Mouse (Mus musculus) thymus, adult 18-20 months (tissue): ENCODE measurements around the gene Cavin2.

Experiments
- DNase-seq, 2 experiments: peaks; one replicate each; pipeline ENCODE4 v3.0.0; 2022; ENCODE audit warnings: mixed read lengths in 2 of 2

Gene Cavin2

DNA sequence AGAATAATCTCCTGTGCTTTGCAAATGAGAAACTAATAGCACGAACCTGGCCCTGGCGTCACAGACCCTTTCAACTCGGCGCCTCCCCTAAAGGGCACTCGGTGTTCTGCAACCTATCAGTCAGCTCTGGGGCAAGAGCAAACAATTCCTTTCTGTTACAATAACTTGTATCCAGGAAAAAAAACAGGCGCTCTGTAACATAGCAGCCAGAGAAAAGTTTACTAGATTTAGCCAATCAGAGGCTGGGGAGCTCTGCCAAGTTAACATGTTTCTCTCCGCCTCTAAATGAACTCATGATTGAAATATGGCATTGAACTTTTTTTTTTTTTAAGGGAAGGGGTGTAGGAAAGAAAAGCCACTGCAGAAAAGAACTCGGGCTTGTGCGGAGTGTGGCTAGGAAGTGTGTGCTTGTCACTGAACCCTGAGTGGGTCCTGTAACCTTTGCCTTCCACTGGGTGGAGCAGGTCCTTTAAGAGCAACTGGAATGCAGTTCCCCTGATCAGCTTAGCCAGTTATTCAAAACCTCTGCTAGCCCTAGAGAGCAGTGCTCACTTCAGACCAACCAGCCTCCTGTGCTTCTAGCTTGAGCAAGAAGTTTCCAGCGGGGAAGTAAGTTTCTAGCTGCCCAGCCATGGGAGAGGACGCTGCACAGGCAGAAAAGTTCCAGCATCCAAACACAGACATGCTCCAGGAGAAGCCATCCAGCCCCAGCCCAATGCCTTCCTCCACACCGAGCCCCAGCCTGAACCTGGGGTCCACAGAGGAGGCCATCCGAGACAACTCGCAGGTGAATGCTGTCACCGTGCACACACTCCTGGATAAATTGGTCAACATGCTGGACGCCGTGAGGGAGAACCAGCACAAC, at the start of gene Cavin2:
Cavin2 (plus strand) TSS at position 372 of the 865 bp plus-strand sequence.
- DNase-seq, result no peak

DNA sequence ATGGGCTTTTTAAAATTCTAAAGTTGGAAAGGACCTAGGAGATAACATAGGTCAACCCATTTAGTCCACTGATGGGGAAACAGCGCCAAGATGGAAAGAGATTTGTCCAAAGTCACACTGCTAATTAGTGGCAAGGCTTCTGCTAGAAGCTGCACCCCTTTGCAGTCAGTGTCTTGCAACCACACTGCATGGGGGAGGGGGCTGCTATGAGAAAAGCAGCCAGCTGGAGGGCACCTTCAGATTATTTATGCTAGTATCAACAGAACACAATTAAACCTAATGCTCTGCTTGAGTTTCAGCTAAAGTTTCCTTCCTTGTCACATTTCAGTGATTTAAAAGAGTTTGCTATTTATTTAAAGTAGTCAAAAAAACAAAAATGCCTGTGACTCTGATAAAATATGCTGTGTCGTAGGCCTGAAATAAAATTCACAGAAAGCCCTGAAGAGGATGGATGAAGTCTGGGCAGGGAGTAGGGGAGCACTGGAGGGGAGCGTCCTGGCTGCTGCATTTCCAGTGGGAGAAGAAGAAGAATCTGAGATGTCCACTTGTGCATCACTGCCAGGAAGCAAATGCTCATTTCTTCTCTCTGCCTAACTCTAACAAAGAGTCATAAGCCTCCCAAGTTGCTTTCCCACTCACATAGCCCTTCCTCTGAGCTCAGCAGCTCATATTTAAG, 47.5 kb upstream of the Cavin2 start:
- no peak for DNase-seq

DNA sequence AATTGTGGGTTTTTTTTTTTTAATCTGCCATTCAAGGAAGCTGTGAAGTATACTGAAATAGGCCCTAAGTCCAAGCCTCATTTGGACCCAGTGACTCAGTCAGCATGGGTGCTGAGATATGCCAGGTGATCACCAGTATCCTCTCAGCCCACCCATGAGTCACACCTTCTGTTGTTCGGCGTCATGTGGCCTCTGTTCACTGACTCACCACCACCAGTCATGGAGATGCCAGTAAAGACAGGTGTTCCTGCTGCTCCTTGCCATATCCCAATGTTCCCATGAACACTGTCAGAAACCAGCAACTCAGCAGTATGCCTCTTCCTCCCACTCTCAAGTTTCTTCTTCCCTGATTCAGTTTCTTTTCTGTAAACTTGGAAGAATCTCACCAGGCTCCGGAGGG, 45.6 kb upstream of the Cavin2 start:
- no peak for DNase-seq

DNA sequence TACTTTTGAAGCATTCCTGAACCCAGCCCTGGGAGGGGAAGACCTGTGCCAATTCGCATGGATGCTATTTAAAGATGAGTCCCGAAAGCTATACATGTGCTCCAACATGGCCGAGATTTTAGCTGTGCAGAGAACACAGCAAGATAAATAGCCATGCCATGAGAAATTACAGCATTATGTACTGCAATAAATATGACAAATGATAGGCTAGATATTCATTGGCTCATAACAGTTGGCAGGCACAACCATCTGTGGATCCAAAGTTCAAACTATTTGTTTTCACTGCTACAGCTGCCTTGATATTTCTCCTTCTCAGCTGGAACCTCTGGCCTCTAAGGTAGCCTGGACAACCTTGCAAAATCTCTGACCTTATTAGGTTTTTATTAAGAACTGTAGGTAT, 45.1 kb upstream of the Cavin2 start:
- no peak for DNase-seq

DNA sequence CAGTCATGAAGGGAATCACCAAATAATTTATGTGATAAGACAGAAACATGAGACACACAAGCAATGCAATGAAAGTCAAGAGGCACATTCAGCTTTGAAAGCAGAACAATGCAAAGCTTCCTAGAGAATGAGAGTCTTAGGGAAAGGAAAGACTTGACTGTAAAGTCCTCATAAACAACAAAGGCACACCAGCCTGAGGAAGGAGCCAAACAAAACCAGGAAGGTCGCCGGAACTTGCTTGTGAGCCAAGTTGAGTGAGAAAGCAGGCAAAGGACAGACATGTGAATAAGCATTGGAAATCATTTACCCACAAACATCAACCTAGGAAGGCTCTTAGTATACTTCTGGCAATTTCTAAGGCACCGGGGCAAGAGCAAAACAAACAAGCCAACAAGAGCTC, 43.5 kb upstream of the Cavin2 start:
- no peak for DNase-seq

DNA sequence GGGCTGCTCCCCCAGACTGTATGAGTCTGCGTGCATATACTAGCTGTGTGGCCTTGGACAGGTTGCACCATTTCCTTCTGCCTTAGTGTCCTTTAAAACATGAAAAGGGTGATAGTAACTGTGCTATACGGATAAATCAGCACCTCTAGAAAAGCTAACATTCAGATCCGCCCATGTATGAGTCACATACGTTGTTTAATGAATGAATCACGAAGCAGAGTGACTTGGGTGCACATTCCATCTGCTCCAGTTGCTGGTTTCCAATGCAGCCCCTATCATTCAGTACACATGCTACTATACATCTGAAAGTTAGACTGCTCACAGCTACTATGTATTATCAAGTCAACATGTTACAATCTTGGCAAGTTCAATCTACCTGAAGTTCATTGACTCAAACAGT, 38.6 kb upstream of the Cavin2 start:
- DNase-seq, result no peak

DNA sequence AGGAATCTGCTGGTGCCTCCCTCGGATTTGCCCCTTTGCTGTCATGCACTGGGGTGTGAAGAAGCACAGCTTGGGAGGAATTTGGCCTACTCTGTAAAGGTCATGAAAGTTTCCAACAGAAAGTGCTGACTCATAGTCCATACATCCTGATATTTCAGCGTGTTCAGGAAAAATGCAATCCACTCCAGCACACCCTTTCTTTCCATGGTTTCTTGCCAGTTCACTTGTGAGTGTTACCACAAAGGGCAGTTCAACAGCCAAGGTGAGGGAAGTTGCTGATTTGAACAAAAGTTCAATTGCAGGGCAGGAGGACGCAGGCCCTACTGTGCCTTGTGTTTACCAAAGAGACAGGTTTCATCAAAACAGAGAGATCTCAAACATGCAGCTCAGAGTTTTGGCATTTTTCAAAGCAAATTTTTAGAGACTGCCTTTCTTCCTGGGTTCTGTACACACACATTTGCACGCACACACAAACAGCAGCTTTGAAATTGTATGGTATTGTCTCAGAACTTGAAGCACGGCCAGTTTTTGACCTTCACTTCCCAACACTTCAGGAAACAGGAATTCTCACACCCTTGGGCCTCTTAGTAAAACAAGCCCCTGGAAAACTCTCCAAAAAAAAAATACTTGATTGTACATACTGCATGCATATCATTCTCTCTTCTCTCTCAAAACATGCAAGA, 23.7 kb upstream of the Cavin2 start:
- DNase-seq, result no peak

DNA sequence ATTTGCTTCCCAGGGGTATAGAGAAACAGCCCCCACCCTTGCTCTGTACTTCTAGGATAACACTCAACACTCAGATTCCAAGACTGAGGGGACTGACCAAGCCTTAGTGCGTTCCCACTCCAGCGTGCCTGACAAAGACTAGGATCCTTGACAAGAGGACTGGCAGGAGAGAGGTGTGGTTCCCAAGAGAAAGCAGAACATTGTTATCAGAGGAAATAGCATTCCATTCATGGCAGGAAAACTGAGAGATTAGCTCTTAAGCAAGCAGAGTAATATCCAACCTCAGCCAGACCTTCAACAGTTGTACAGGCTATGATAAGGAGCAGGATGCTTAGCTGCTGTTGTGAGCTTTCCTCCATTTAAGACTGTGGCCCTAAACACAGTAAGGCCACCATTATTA, 23.0 kb upstream of the Cavin2 start:
- no peak for DNase-seq

DNA sequence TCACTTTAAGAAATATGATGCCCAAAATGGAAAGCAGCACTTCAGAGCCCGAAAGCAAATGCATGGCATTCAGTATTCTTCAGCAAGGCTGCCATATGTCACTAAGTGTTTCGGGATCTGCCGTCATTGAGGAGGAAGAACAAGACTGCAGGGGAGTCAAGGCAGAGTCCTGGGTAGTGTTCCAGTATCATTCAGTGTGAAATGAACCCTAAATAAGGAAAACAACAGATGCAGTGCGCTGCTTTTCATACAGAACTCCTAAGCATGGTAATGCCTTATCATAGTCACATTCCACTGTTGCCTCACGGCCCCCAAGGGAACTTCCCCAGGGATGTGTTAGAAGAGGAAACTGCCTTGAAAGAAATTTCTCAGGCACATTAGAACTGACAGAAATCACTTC, 21.8 kb upstream of the Cavin2 start:
- DNase-seq, result no peak

DNA sequence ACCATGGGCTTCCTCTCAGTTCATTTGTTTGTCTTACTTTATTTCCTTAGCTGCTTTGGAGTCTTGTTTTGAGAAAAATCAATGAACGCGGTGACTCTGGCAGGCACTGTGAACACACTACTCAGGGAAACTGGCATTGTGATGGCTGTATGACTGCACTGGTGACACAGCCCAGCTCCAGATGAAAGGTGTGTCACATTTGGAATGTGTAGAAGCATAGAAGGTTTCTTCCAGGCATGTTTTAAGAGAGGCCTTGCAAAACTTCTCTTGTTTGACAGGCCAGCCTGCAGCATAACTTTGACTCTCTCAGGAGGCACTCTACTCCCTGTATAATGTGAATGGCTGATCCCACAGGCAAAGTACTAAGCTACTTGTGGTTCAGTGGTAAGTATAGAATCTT, 20.7 kb upstream of the Cavin2 start:
- no peak for DNase-seq

DNA sequence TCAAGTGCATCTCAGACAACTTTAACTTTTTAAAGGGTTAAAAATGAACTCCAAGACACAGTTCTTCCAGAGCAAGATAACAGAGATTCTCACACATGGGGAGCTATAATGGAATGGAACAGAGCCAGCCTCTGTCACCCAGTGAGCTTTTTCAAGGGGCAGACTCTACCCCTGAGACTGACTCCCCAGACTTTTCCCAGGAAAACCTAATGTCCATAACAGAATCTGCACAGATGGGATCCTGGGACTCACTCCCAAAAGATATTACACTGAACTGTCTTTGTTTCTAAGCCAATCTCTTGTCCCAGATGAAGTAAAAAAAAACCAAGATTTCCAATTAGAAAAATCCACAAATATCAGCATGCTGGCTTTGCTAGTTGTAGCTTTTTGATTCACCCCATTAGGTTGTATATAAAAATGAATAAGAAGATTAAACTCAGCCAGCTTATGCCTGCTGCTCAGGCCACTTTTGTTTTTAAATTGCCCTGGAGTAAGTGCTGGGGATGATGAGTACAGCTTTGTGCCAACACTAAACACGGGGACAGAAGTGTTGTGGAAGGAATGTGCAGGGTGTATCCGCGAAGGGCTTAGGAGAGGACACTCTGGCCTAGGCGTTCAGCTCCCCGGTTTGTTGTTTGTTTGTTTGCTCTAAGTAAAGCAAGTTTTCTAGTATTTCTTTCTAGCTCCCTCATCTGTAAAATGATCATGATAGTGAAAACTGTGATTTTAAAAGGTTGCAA, 18.6 kb upstream of the Cavin2 start:
- DNase-seq, result no peak

DNA sequence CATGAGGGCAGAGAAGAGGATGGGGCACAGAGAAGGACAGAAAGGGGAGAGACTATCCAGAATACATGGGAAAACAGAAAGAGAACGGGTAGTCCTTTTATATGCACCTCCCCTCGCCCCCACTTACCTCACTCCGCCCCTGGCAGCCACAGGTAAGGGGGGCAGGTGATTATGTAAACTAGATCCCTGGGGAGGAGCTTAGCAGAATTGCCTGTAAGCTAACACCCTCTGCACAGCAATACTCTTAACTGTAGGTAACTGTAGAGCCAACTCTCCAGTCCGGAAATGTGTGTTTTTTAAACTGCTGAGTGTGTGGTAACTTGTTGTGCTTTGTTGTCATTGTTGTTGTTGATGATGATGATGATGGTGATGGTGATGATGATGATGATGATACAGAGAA, 17.1 kb upstream of the Cavin2 start:
- no peak for DNase-seq

DNA sequence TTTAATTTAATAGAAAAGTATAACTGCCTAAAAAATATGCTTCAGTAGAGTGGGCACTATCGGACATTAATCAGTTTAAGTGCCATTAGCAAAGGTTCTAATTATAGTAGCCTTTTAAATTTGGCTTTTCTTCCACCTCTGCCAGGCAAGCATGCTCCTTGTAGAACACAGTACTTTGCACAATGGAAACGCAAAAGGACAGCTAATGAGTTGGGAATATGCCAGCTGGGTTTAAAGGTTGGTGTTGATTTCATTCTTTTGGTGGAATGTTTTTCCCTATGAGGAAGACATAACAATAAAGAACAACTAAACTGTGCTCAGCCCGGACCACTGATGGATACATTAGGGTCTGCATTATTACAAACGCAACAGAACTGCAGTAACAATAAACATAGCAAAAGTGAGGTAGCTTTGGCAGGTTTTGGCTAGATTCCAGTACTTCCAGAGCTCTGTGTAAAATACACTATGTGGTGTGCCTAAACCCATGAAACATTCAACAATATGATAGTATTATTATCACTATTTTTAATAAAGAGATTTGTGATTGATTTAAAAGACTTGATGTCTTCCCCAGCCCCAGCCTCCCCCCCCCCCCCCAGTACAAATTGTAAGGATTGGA, 16.2 kb upstream of the Cavin2 start:
- DNase-seq, result no peak

DNA sequence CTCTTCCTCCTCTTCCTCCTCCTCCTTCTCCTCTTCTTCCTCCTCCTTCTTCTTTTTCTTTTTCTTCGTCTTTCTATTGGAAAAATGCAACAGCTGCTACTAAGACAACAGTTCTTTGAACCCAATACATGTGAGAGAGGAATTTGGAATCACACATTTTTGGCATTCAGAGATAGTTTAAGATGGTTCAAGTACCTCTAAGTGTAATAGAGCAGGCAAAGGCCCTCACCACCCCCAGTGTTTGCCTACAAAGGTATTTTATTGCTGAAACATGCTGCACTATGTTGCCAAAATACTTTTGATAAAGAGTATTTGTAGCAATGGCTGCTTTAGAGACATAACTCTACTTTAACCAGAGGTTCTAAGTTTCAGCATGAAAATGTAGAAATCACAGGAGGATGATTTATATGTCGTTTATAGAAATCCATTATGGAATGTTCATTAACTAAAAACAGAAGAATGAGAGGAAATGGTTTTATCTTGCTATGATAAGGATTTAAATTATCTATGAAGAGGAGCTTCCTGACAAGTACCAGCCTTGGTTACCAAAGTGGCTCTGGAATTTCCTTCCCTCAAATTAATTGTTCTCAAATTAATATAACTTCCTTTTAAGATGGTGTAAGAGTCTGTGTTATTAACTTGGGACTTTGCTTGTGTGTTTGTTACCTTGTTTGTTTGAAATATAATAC, 10.9 kb upstream of the Cavin2 start:
- no peak for DNase-seq

DNA sequence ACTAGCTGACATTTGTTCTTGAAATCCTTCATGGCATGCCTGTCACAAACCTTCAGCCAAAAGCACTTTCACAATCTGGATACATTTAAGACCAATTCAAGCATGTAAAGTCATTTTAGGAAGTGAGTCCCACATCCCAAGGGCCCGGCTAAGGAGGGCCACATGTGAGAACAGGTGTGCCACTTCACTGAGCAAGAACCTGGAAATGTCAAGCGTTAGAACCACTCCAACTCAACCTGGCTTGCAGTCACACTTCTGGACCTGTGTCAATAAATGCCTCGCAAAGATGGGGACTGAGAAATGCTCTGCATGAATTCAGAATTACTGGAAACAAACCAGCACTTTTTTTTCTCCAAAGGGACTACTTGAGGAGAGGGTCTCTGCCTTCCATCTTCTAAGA, 725 bp upstream of the Cavin2 start:
- DNase-seq, result no peak

DNA sequence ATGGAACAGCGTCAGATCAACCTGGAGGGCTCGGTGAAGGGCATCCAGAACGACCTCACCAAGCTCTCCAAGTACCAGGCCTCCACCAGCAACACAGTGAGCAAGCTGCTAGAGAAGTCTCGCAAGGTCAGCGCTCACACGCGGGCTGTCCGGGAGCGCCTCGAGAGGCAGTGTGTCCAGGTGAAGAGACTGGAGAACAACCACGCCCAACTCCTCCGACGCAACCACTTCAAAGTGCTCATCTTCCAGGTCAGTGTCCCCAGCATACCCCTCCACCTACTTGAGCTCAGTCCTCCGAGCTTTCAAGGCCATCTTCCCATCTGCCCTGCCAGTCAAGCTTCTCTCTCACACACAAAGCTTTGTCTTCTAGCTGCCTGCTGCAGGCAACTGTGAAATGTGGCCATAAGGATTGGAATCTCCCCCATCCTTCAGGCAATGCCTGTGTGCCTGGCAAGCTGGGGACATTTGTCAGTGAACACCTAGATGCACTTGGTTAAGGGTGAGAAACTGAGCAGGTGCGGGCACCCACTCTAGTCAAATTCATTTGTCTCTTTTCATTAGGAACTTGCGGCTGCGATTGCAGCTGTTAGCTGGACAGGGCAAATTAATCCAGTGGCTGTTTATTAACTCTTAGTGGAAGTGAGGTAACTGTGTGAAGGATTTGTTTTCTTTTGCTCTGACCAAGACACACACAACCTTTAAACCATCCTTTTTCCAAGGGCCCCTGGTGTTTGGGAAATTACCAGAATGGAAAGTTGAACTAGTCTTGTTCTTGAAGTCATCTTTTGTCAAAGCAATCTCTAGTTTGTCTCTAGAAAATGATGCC, 907 bp downstream of the Cavin2 start:
- no peak for DNase-seq

DNA sequence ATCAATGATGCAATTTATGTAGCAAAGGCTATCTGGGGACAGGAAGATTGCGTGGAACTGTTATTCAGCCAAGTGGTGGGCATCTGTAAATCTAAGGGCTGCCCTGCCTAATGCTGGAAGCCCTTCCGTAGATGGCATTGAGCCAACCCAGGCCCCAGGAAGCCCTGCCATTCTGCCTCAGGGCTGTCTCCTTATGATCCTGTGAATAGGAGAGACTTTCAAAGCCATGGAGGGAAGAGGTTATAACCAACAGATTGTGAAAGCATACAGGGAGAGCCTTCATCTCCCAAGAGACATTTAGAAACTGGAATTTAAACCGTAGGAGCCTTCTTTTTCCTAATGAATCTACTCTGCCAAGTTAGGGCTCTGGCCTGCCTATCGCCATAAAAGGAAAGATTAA, 1.7 kb downstream of the Cavin2 start:
- no peak for DNase-seq

DNA sequence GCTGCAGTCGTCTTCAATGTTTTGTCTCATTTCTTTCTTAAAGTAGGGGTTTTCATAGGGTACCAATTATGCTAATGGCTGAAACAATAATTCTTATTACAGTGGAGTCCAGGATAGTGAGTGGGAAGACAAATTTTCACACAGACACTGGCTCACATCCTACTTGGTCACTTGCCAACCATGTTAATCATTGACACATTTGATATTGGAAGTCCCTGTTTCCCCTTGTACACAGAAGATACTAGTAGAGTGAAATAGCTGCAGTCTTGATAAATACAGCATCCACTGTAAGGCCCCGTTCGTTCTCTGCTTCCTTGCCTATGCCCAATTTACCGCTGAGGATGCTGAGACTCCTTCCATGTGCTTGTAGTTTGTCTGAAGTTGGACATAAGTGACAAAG, 3.4 kb downstream of the Cavin2 start:
- no peak for DNase-seq

DNA sequence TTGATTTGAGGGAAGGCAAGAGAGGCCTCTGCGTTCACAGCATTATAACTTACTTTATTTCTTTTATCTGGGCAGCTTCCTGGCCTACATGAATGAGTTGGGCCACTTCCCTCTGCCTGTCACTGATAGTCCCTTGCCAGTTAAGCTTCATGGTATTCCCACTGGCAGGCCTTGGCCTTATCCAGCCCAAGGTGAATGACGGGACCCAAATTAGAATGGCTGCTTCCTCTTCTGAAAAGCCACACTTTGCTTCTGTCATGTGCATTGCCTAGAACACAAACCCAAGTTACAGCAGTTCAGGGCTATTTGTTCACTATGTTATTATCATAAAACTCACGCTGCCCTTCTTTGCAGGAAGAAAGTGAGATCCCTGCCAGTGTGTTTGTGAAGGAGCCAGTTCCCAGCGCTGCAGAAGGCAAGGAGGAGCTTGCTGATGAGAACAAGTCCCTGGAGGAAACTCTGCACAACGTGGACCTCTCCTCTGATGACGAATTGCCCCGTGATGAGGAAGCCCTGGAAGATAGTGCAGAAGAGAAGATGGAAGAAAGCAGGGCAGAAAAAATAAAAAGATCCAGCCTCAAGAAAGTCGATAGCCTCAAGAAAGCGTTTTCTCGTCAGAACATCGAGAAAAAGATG, 11.5 kb downstream of the Cavin2 start:
- no peak for DNase-seq

DNA sequence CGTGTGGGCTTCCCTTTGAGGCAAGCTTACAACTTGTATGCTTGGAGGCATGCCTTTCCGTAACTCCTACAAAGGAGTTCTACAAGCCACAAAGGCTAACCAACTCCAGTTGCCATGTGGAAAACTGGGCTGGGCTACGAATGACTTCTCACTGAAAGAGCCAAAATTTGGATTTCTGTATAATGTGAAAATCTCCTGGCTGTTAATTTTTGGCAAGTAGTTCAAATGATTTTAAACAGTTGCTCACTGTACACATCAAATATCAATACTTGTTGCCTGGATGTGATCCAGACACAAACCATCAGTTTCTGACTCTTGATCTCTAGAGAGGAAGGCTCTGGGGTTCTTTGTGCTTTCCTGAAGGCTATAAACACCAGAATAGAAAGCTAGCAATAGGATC, 18.1 kb downstream of the Cavin2 start:
- no peak for DNase-seq

DNA sequence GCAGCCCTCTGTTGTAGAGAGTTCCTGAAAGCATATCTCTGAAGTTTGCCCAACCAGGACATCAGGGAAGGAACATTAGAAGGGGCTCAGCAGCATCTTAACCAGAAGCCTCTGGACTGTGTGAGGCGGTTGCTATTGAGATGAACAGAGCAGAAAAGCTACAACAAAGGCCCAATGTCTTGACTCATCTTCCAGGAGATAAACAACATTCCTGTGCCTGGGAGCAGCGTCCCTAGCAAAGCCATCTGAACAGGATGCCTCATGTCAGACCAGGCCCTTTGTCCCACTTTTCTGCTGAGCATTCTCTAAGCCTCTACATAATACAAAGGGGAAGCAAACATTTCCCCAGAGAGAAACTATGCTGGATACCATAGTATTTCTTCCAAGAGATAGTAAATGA, 26.6 kb downstream of the Cavin2 start:
- DNase-seq, result no peak
